10 mouse cellular contexts compared by ENCODE assay signal in genomic region chr13:97292026-97292425, GRCm38 (mm10). TPM values are rescaled to one million over a fixed set of nuclear protein-coding genes. Genes with fewer than 3 reads are reported as not detected.
DNase-seq lines count a peak whose midpoint lies in the region; ATAC-seq and TF ChIP-seq lines count a peak whose summit lies in the region.
"Had no signal": no experiment of that assay in that cellular context is flagged by ENCODE, and none has a peak within 500 bp of the region (broad histone marks: within the 10 kb centered on the region; RNA-seq: fewer than 3 reads in every experiment).

No protein-coding gene starts in this region.

- H3K9me3 ChIP-seq in hindbrain, embryonic 13.5 days = no peaks in the 10 kb centered on the region
- no peaks in the 10 kb centered on the region for H3K9me3 ChIP-seq in midbrain, embryonic 12.5 days
- no peaks in the 10 kb centered on the region for H3K9me3 ChIP-seq in intestine, postnatal 0 days (ENCODE audit: control insufficient read depth)
- H3K9me3 ChIP-seq: liver, embryonic 15.5 days had no signal

- H3K36me3 ChIP-seq in hindbrain, embryonic 13.5 days = no peaks in the 10 kb centered on the region
- no peaks in the 10 kb centered on the region for H3K36me3 ChIP-seq in midbrain, embryonic 12.5 days
- no peaks in the 10 kb centered on the region for H3K36me3 ChIP-seq in intestine, postnatal 0 days (ENCODE audit: control insufficient read depth, insufficient read depth)
- H3K36me3 ChIP-seq: liver, embryonic 15.5 days had no signal

- peak; percentile 86 to 88 for DNase-seq in cerebellum, postnatal 10 days
- DNase-seq in cerebellum, adult 11-12 months = no peak
- peak; percentile 70 for DNase-seq in embryo, embryonic 10 days (ENCODE audit: low spot score)
- DNase-seq in kidney, postnatal 25 days = no peak
- no peak for DNase-seq in heart, adult 9 months (ENCODE audit: low spot score in 2 of 2)
- DNase-seq: cerebellum, adult 2 months had no signal

- H3K4me2 ChIP-seq in hindbrain, embryonic 13.5 days = peak overlapping the region; percentile 26; the same call in 1 of the 2 replicates
- H3K4me2 ChIP-seq in midbrain, embryonic 12.5 days (replicated peaks) = peak overlapping the region; percentile 39
- H3K4me2 ChIP-seq in intestine, postnatal 0 days (replicated peaks; ENCODE audit: low read depth) = no peak overlapping the region
- H3K4me2 ChIP-seq: liver, embryonic 15.5 days had no signal

- no peak for TF ChIP-seq CTCF in intestine, postnatal 0 days (IDR thresholded peaks at IDR 0.05; ENCODE audit: low read depth)

- peaks cover 30% of the 10 kb centered on the region for H3K4me1 ChIP-seq in hindbrain, embryonic 13.5 days (replicated peaks)
- H3K4me1 ChIP-seq in midbrain, embryonic 12.5 days = peaks cover 36% of the 10 kb centered on the region
- H3K4me1 ChIP-seq in intestine, postnatal 0 days (replicated peaks; ENCODE audit: control insufficient read depth, insufficient read depth, low read length) = peaks cover 8% of the 10 kb centered on the region; the same call in 1 of the 2 replicates

- H3K27ac ChIP-seq in hindbrain, embryonic 13.5 days = peak overlapping the region; percentile 67
- H3K27ac ChIP-seq in midbrain, embryonic 12.5 days (replicated peaks) = peak overlapping the region; percentile 43
- H3K27ac ChIP-seq in intestine, postnatal 0 days (ENCODE audit: low read depth, low read length) = no peak overlapping the region
- H3K27ac ChIP-seq: liver, embryonic 15.5 days had no signal

- H3K27me3 ChIP-seq in hindbrain, embryonic 13.5 days = no peaks in the 10 kb centered on the region
- H3K27me3 ChIP-seq in midbrain, embryonic 12.5 days = peaks cover 7% of the 10 kb centered on the region
- no peaks in the 10 kb centered on the region for H3K27me3 ChIP-seq in intestine, postnatal 0 days (replicated peaks; ENCODE audit: control insufficient read depth, insufficient read depth, low read length)
- H3K27me3 ChIP-seq: liver, embryonic 15.5 days had no signal

- 34% methylated on average over 8 of the region's 8 CpGs for WGBS in hindbrain, embryonic 13.5 days
- WGBS in midbrain, embryonic 12.5 days = 3% methylated on average over 5 of the region's 8 CpGs
- WGBS in intestine, postnatal 0 days = 71% methylated on average over 8 of the region's 8 CpGs

- peak; percentile 74; the same call in 1 of the 2 replicates for ATAC-seq in hindbrain, embryonic 13.5 days (ENCODE audit: low FRiP score)
- peak; percentile 84 for ATAC-seq in midbrain, embryonic 12.5 days (ENCODE audit: low FRiP score, low read depth)
- ATAC-seq in intestine, postnatal 0 days = no peak

- no peak overlapping the region for H3K4me3 ChIP-seq in hindbrain, embryonic 13.5 days
- H3K4me3 ChIP-seq in midbrain, embryonic 12.5 days = no peak overlapping the region
- no peak overlapping the region for H3K4me3 ChIP-seq in intestine, postnatal 0 days (ENCODE audit: low read depth, low read length)
- H3K4me3 ChIP-seq: liver, embryonic 15.5 days had no signal

- no peak overlapping the region for H3K9ac ChIP-seq in hindbrain, embryonic 13.5 days
- no peak overlapping the region for H3K9ac ChIP-seq in midbrain, embryonic 12.5 days (replicated peaks)
- no peak overlapping the region for H3K9ac ChIP-seq in intestine, postnatal 0 days (ENCODE audit: low read depth, low read length)
- H3K9ac ChIP-seq: liver, embryonic 15.5 days had no signal

RNA-seq across cellular contexts. Expression of gene Enc1, which starts 51.1 kb away (rescaled TPM):
- 59.2 and 62.1 TPM in 2 replicates for polyA plus RNA-seq in hindbrain, embryonic 13.5 days (2015; fragmentation: Nextera tagmentation; extraction: Ambion mirVana)
- 21.9 and 22.0 TPM in 2 replicates for polyA plus RNA-seq in midbrain, embryonic 12.5 days (2016; fragmentation: Nextera tagmentation; extraction: Ambion mirVana)
- polyA plus RNA-seq in intestine, postnatal 0 days (2015; fragmentation: Nextera tagmentation; extraction: Ambion mirVana) = 2.3 and 2.6 TPM in 2 replicates

Comparison
In these comparisons a context has a peak if more than half of its experiments do, and no peak if none do; other contexts are left out.
1. DNase-seq: peak in cerebellum, postnatal 10 days (2 of 2) and embryo, embryonic 10 days (single experiment); none in cerebellum, adult 11-12 months (single experiment), kidney, postnatal 25 days (0 of 2) and heart, adult 9 months (0 of 2).